ENCODE assay signal across 20 mouse cellular contexts in genomic region chr3:85641751-85642150, GRCm38 (mm10).
A peak's percentile ranks its signal among the peaks of the same experiment; 100 is the strongest.
DNase-seq lines count a peak whose midpoint lies in the region; ATAC-seq lines count a peak whose summit lies in the region.
"Had no signal": no experiment of that assay in that cellular context is flagged by ENCODE, and none has a peak within 500 bp of the region (broad histone marks: within the 10 kb centered on the region; RNA-seq: fewer than 3 reads in every experiment).

No protein-coding gene starts in this region.

- ATAC-seq in limb, embryonic 15.5 days (ENCODE audit: insufficient number of reproducible peaks, low FRiP score, low TSS enrichment, low read depth) = peak; percentile 58; the same call in 1 of the 2 replicates
- no peak for ATAC-seq in stomach, embryonic 16.5 days (ENCODE audit: insufficient read depth, low FRiP score)
- ATAC-seq in intestine, embryonic 16.5 days = no peak
- ATAC-seq: forebrain, embryonic 16.5 days; hindbrain, embryonic 16.5 days; inflammation-experienced regulatory T-cells, adult 6 months had no signal

- no peaks in the 10 kb centered on the region for H3K9me3 ChIP-seq in limb, embryonic 15.5 days
- no peaks in the 10 kb centered on the region for H3K9me3 ChIP-seq in limb, embryonic 10.5 days (replicated peaks)
- no peaks in the 10 kb centered on the region for H3K9me3 ChIP-seq in stomach, embryonic 16.5 days (replicated peaks; ENCODE audit: control insufficient read depth, low read length)
- no peaks in the 10 kb centered on the region for H3K9me3 ChIP-seq in intestine, embryonic 16.5 days (ENCODE audit: control insufficient read depth, low read length)
- H3K9me3 ChIP-seq: embryonic facial prominence, embryonic 13.5 days; forebrain, embryonic 12.5 days; hindbrain, embryonic 12.5 days had no signal

- no peaks in the 10 kb centered on the region for H3K36me3 ChIP-seq in limb, embryonic 15.5 days
- H3K36me3 ChIP-seq in limb, embryonic 10.5 days = no peaks in the 10 kb centered on the region
- no peaks in the 10 kb centered on the region for H3K36me3 ChIP-seq in stomach, embryonic 16.5 days (ENCODE audit: control insufficient read depth, insufficient read depth, low read length)
- H3K36me3 ChIP-seq in intestine, embryonic 16.5 days (ENCODE audit: control insufficient read depth, insufficient read depth, low read length) = no peaks in the 10 kb centered on the region
- H3K36me3 ChIP-seq: embryonic facial prominence, embryonic 13.5 days; forebrain, embryonic 12.5 days had no signal

- H3K4me2 ChIP-seq in limb, embryonic 15.5 days = no peak overlapping the region
- no peak overlapping the region for H3K4me2 ChIP-seq in stomach, embryonic 16.5 days (ENCODE audit: low read depth, low read length)
- H3K4me2 ChIP-seq in intestine, embryonic 16.5 days (ENCODE audit: low read depth, low read length) = no peak overlapping the region
- H3K4me2 ChIP-seq: embryonic facial prominence, embryonic 13.5 days; forebrain, embryonic 12.5 days; heart, embryonic 11.5 days; hindbrain, embryonic 12.5 days had no signal

- H3K27me3 ChIP-seq in limb, embryonic 15.5 days = no peaks in the 10 kb centered on the region
- no peaks in the 10 kb centered on the region for H3K27me3 ChIP-seq in limb, embryonic 10.5 days (ENCODE audit: low read depth, poor library complexity, severe bottlenecking)
- no peaks in the 10 kb centered on the region for H3K27me3 ChIP-seq in stomach, embryonic 16.5 days (ENCODE audit: control insufficient read depth, insufficient read depth, low read length)
- H3K27me3 ChIP-seq in intestine, embryonic 16.5 days (replicated peaks; ENCODE audit: control insufficient read depth, insufficient read depth, low read length) = no peaks in the 10 kb centered on the region
- H3K27me3 ChIP-seq: embryonic facial prominence, embryonic 13.5 days; forebrain, embryonic 12.5 days; hindbrain, embryonic 12.5 days had no signal

- no peak overlapping the region for H3K27ac ChIP-seq in limb, embryonic 15.5 days
- no peak overlapping the region for H3K27ac ChIP-seq in limb, embryonic 10.5 days
- peak overlapping the region; percentile 38; the same call in 1 of the 2 replicates for H3K27ac ChIP-seq in stomach, embryonic 16.5 days (ENCODE audit: low read length)
- H3K27ac ChIP-seq in intestine, embryonic 16.5 days (ENCODE audit: low read length) = no peak overlapping the region
- H3K27ac ChIP-seq: embryonic facial prominence, embryonic 13.5 days; forebrain, embryonic 12.5 days; hindbrain, embryonic 12.5 days had no signal

- no peak overlapping the region for H3K9ac ChIP-seq in limb, embryonic 15.5 days
- no peak overlapping the region for H3K9ac ChIP-seq in stomach, embryonic 16.5 days (ENCODE audit: low read length)
- no peak overlapping the region for H3K9ac ChIP-seq in intestine, embryonic 16.5 days (ENCODE audit: low read depth, low read length)
- H3K9ac ChIP-seq: embryonic facial prominence, embryonic 13.5 days; forebrain, embryonic 12.5 days; hindbrain, embryonic 12.5 days had no signal

- no peaks in the 10 kb centered on the region for H3K4me1 ChIP-seq in limb, embryonic 15.5 days
- H3K4me1 ChIP-seq in limb, embryonic 10.5 days = no peaks in the 10 kb centered on the region
- H3K4me1 ChIP-seq in stomach, embryonic 16.5 days (ENCODE audit: control insufficient read depth, insufficient read depth, low read length) = no peaks in the 10 kb centered on the region
- no peaks in the 10 kb centered on the region for H3K4me1 ChIP-seq in intestine, embryonic 16.5 days (ENCODE audit: control insufficient read depth, insufficient read depth, low read length)
- H3K4me1 ChIP-seq: embryonic facial prominence, embryonic 13.5 days; forebrain, embryonic 12.5 days; hindbrain, embryonic 12.5 days had no signal

- 64% methylated on average over 3 of the region's 3 CpGs for WGBS in limb, embryonic 15.5 days
- 86% methylated on average over 3 of the region's 3 CpGs for WGBS in limb, embryonic 10.5 days
- 81% methylated on average over 3 of the region's 3 CpGs for WGBS in stomach, embryonic 16.5 days
- 82% methylated on average over 3 of the region's 3 CpGs for WGBS in intestine, embryonic 16.5 days

- DNase-seq in gastrocnemius, postnatal 25 days = peak; percentile 30
- DNase-seq in gastrocnemius, postnatal 14 days = no peak
- no peak for DNase-seq in limb, embryonic 10.5 days (ENCODE audit: low spot score)
- DNase-seq: adrenal gland, postnatal 10 days; cerebellum, adult 11 months; cerebellum, adult 8-10 months; cerebellum, postnatal 25 days; gastrocnemius, postnatal 10 days; heart, postnatal 36 days; kidney, adult 11 months had no signal

- H3K4me3 ChIP-seq in limb, embryonic 15.5 days = no peak overlapping the region
- no peak overlapping the region for H3K4me3 ChIP-seq in limb, embryonic 10.5 days
- no peak overlapping the region for H3K4me3 ChIP-seq in stomach, embryonic 16.5 days (replicated peaks; ENCODE audit: low read length)
- no peak overlapping the region for H3K4me3 ChIP-seq in intestine, embryonic 16.5 days (ENCODE audit: low read length)
- H3K4me3 ChIP-seq: embryonic facial prominence, embryonic 13.5 days; forebrain, embryonic 12.5 days; hindbrain, embryonic 12.5 days had no signal

- intact Hi-C loops in gastrocnemius, postnatal 14 days (cut with DNase I; ENCODE audit: low total_unique reads) = no loop called here
